Mouse (Mus musculus) lung, postnatal 0 days (tissue): ENCODE data around the gene Syt8. TPM values are rescaled to one million over a fixed set of nuclear protein-coding genes. Genes with fewer than 3 reads are reported as not detected.

Experiments used
- ATAC-seq: fragments of 200-750 bp; cut with Nextera tagmentation; 2 replicates; pipeline ENCODE4 v1.8.0; 2017; ENCODE audit warnings: moderate library complexity
- DNase-seq: peaks from one replicate; pipeline ENCODE4 v3.0.0-alpha.2; 2016; ENCODE audit warnings: low spot score
- H3K27ac ChIP-seq: fragments of 300-500 bp; sonication (generic); 2 replicates; pipeline ENCODE4 v1.5.1; 2014; ENCODE audit warnings: antibody characterized with exemption, mild to moderate bottlenecking, low read length, mixed read lengths
- H3K27me3 ChIP-seq: fragments of 300-500 bp; sonication (generic); replicated peaks from 2 replicates; pipeline ENCODE4 v1.6.1; 2014; ENCODE audit warnings: low read length, mixed read lengths; ENCODE audit not compliant: insufficient read depth
- H3K36me3 ChIP-seq: fragments of 300-500 bp; sonication (generic); 2 replicates; pipeline ENCODE4 v1.6.1; 2014; ENCODE audit warnings: low read length, mixed read lengths; ENCODE audit not compliant: insufficient read depth
- H3K4me1 ChIP-seq: fragments of 300-500 bp; sonication (generic); 2 replicates; pipeline ENCODE4 v1.6.1; 2014; ENCODE audit warnings: antibody characterized with exemption, low read depth, low read length, mixed read lengths; ENCODE audit not compliant: insufficient read depth
- H3K4me2 ChIP-seq: fragments of 300-500 bp; sonication (generic); replicated peaks from 2 replicates; pipeline ENCODE4 v1.6.1; 2014; ENCODE audit warnings: low read depth, mild to moderate bottlenecking, low read length, moderate library complexity, mixed read lengths
- H3K4me3 ChIP-seq: fragments of 300-500 bp; sonication (generic); 2 replicates; pipeline ENCODE4 v1.5.1; 2014; ENCODE audit warnings: low read depth, low read length
- H3K9ac ChIP-seq: fragments of 300-500 bp; sonication (generic); replicated peaks from 2 replicates; pipeline ENCODE4 v1.6.1; 2014; ENCODE audit warnings: low read depth, mild to moderate bottlenecking
- H3K9me3 ChIP-seq: fragments of 300-500 bp; sonication (generic); 2 replicates; pipeline ENCODE4 v1.6.1; 2016; ENCODE audit warnings: low read length, mixed read lengths
- CTCF ChIP-seq: IDR thresholded peaks from 2 replicates; pipeline ENCODE4 v1.5.1; 2016; ENCODE audit warnings: antibody characterized with exemption, mild to moderate bottlenecking
- EP300 ChIP-seq: IDR thresholded peaks from 2 replicates; pipeline ENCODE4 v1.6.1; 2016; ENCODE audit warnings: antibody characterized with exemption, mild to moderate bottlenecking, control low read depth
- WGBS: fragments of 180-500 bp; shearing (Covaris S2); extraction: QIAGEN DNeasy Blood & Tissue Kit; methylation state at CpG from one replicate; pipeline ENCODE4 v1.1.7; 2014; 5-methylcytosine and 5-hydroxymethylcytosine counted together
- polyA plus RNA-seq: library from polyadenylated mRNA; unstranded; fragments of >200 nt; fragmentation: Nextera tagmentation; extraction: Ambion mirVana; gene quantifications from 2 replicates; pipeline ENCODE4 v1.2.1, GENCODE M21; 2015

The Syt8 gene
- polyA plus RNA-seq, 1 experiment from 2014 or later = 0.47 TPM

DNA sequence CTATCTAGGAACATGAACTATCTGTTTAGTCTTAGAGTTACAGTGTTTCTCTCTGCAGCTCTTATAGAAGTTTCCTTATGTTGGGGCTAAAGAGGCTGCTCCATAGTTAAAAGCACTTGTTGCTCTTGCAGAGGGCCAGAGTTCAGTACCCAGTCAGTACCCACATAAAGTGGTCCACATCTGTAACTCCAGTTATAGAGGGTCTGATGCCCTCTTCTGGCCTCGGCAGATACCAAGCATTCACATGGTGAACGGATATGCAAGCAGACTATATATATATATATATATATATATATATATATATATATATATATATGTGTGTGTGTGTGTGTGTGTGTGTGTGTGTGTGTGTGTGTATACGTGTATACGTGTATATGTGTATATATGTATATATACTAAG, 26.7 kb upstream of the Syt8 start:
- ATAC-seq = no peak

DNA sequence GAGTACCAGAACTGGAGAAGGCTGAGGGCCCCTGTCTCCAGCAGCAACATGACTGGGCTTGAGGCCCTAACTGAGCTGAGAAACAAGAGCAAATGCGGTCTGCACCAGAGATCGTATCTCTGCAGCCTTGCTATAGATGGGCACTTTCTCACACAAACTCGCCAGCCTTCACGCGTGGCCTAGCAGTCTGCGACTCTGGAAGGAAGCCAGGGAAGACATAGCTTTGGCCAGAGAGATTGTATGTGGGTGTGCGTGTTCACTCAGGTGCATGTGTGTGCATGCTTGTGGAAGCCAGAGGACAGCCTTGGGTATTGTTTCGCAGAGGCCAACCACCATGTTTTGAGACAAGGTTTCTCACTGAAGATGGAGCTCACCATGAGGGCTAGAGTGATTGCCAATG, 26.0 kb upstream of the Syt8 start:
- Histone ChIP-seq H3K4me2 (no peak overlapping the region), H3K36me3 (no peaks in the 10 kb centered on the region), H3K4me3 (no peak overlapping the region), H3K27me3 (no peaks in the 10 kb centered on the region), H3K9me3 (no peaks in the 10 kb centered on the region), H3K4me1 (no peaks in the 10 kb centered on the region), H3K27ac (no peak overlapping the region), H3K9ac (no peak overlapping the region)
- DNase-seq = no peak
- TF ChIP-seq CTCF (no peak), EP300 (no peak)
- 91% methylated on average over 8 of the region's 8 CpGs for WGBS
- no peak for ATAC-seq

More for the DNA sequence above, 26.7 kb upstream of the Syt8 start:
- Histone ChIP-seq H3K27ac (no peak overlapping the region), H3K9me3 (no peaks in the 10 kb centered on the region), H3K9ac (no peak overlapping the region), H3K36me3 (no peaks in the 10 kb centered on the region), H3K27me3 (no peaks in the 10 kb centered on the region), H3K4me3 (no peak overlapping the region), H3K4me2 (no peak overlapping the region), H3K4me1 (no peaks in the 10 kb centered on the region)
- TF ChIP-seq CTCF (no peak), EP300 (no peak)
- no peak for DNase-seq
- 59% methylated on average over 4 of the region's 4 CpGs for WGBS

DNA sequence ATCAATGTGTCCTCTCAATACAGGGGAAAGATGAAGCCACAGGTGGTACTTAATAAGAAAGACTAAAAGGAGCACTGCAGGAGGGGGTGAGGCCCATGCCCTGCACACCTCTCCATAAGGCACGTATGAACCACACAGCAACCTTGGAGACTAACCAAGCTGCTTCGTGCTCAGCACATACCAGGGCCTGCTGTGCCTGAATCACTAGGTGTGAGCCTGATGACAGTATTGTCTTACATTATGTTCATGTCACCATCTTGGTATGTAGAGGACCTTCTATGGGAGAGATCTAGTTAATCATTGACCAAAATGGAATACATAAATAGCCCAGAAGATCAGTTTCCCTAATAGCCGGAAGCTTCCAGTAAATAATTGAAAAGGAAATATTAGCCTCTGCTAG, 25.0 kb upstream of the Syt8 start:
- Histone ChIP-seq H3K4me1 (no peaks in the 10 kb centered on the region), H3K4me3 (no peak overlapping the region), H3K9ac (no peak overlapping the region), H3K27me3 (no peaks in the 10 kb centered on the region), H3K4me2 (no peak overlapping the region), H3K36me3 (no peaks in the 10 kb centered on the region), H3K27ac (no peak overlapping the region), H3K9me3 (no peaks in the 10 kb centered on the region)
- DNase-seq (no peak), ATAC-seq (no peak)
- WGBS = 59% methylated on average over 3 of the region's 3 CpGs
- TF ChIP-seq EP300 (no peak), CTCF (no peak)

DNA sequence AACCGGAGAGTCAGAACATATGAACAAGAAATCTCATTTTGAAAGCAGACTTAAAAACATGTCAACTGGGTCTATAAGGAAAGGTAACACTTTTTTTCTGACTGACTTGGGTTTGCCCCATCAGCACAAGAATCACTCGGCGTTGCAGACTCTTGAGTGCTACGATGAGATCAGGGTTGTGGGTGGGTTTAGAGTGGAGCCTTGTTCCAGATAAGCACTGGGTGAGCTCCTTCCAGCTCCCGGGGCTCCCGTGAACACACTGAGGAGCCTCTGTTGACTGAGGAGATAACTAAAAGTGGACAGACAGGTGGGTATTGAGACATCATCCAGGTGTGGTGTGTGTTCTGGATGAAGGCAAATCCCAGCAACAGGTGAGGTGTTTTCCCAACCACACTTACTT, 21.4 kb upstream of the Syt8 start:
- no peaks in the 10 kb centered on the region for H3K4me1 ChIP-seq
- H3K27me3 ChIP-seq = no peaks in the 10 kb centered on the region
- ATAC-seq (no peak), DNase-seq (no peak)
- no peak overlapping the region for H3K9ac ChIP-seq
- H3K4me2 ChIP-seq = no peak overlapping the region
- no peaks in the 10 kb centered on the region for H3K9me3 ChIP-seq
- H3K27ac ChIP-seq = no peak overlapping the region
- 64% methylated on average over 6 of the region's 6 CpGs for WGBS
- H3K4me3 ChIP-seq = no peak overlapping the region
- no peak for TF ChIP-seq CTCF
- TF ChIP-seq EP300 = no peak
- H3K36me3 ChIP-seq = no peaks in the 10 kb centered on the region

DNA sequence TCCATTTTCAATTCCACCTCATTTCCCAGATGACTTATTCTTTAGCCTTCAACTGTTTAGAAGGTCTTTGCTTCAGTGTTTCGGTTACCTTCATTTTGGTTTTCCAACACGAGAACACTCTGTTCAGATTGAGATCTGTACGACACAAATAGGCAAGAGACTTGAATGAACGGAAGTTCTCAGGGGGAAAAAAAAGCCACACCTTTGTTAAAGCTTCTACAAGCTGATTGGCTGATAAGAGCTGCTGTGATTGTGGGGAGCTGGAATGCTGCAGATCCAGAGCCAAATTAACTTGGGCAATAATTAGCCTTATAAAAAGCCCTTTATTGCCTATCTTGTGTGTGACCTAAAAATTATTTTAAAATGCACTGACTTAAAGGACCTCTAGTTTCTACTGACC, 19.3 kb upstream of the Syt8 start:
- no peaks in the 10 kb centered on the region for H3K9me3 ChIP-seq
- no peaks in the 10 kb centered on the region for H3K27me3 ChIP-seq
- no peak overlapping the region for H3K27ac ChIP-seq
- H3K9ac ChIP-seq = no peak overlapping the region
- H3K4me3 ChIP-seq = no peak overlapping the region
- no peaks in the 10 kb centered on the region for H3K36me3 ChIP-seq
- no peak overlapping the region for H3K4me2 ChIP-seq
- no peak for TF ChIP-seq CTCF
- TF ChIP-seq EP300 = peak; percentile 79
- ATAC-seq (peak; percentile 14; the same call in 1 of the 2 replicates), DNase-seq (no peak)
- 25% methylated on average over 4 of the region's 4 CpGs for WGBS
- H3K4me1 ChIP-seq = no peaks in the 10 kb centered on the region

DNA sequence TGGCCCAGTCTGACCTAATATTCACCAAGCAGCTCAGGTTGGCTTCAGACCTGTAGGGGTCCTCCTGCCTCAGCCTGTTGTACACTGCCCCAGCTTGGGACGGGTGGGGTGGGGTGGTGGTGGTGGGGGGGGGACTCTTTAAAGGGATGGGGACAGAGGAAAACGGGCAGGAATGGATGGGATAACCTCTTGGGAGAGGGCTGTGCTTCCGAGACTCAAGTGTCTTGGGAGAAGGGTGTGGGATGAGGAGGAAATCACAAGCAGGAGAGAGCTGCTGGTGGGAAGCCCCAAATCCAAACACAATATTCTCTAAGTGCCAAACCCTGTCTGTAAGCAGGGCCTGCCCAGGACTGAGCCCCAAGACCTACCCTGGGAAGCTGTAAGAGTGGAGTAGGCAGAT, 18.4 kb upstream of the Syt8 start:
- Histone ChIP-seq H3K4me2 (no peak overlapping the region), H3K36me3 (no peaks in the 10 kb centered on the region), H3K9me3 (no peaks in the 10 kb centered on the region), H3K27me3 (no peaks in the 10 kb centered on the region), H3K9ac (no peak overlapping the region), H3K4me1 (no peaks in the 10 kb centered on the region), H3K4me3 (no peak overlapping the region), H3K27ac (no peak overlapping the region)
- WGBS = 57% methylated on average over 3 of the region's 3 CpGs
- no peak for TF ChIP-seq EP300
- TF ChIP-seq CTCF = no peak
- no peak for ATAC-seq
- DNase-seq = no peak

DNA sequence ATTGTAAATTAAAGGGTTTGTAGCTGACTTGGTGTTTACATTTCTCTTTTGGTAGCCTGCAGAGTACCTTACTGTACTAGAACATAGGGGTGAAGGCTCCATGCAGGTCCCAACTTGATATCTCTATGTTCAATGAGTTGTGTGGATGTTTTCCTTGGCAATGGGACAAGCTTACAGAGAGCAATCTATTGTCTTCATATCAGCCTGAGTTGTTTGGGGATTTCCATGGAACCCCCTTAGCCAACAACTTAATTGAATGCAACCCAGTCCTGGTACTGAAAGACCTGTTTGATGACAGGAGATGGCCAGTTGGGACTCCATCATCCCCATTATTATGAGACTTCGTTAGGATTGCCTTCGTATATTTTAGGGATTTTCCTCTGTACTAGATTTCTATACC, 16.6 kb upstream of the Syt8 start:
- DNase-seq (no peak), ATAC-seq (no peak)
- no peak for TF ChIP-seq EP300
- no peak for TF ChIP-seq CTCF
- 95% methylated on average over 2 of the region's 2 CpGs for WGBS
- H3K4me2 ChIP-seq = no peak overlapping the region
- H3K27ac ChIP-seq = no peak overlapping the region
- H3K36me3 ChIP-seq = no peaks in the 10 kb centered on the region
- no peaks in the 10 kb centered on the region for H3K9me3 ChIP-seq
- H3K27me3 ChIP-seq = no peaks in the 10 kb centered on the region
- H3K4me3 ChIP-seq = no peak overlapping the region
- H3K9ac ChIP-seq = no peak overlapping the region
- no peaks in the 10 kb centered on the region for H3K4me1 ChIP-seq
